Mouse (Mus musculus): ENCODE results near the gene Notch1. TPM values are rescaled to one million over a fixed set of nuclear protein-coding genes. Genes with fewer than 3 reads are reported as not detected.

Notch1 gene
- 100 to 1,000 TPM; 178 to 203 TPM for total RNA-seq (2023)

DNA sequence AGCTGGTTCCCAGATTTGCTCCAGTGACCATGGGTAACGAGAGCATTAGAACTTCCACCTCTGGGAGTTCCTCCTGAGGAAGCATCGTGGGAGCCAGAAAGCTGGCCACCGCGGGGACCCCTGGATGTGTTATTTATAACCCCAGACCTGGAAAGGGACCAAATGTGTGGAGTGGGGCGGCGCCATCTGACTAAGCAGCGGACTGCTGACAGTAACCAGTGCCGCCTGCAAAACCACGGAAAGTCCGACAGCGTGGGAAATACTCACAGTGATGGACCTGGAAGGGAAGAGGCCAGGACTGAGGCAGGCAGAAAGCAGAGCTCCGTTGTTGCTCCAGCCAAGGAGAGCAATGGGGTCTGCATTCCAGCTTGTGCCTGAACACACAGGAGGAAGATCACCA is at the start of gene Notch1:
Notch1 (minus strand) TSS at position 389 of the 400 bp plus-strand sequence.

GRCm38 (mm10) chr2:26444946-26445665 is 71.4 kb downstream of the Notch1 start, which contains the start of gene Sec16a:
Sec16a (minus strand) TSS chr2:26445216.

DNA sequence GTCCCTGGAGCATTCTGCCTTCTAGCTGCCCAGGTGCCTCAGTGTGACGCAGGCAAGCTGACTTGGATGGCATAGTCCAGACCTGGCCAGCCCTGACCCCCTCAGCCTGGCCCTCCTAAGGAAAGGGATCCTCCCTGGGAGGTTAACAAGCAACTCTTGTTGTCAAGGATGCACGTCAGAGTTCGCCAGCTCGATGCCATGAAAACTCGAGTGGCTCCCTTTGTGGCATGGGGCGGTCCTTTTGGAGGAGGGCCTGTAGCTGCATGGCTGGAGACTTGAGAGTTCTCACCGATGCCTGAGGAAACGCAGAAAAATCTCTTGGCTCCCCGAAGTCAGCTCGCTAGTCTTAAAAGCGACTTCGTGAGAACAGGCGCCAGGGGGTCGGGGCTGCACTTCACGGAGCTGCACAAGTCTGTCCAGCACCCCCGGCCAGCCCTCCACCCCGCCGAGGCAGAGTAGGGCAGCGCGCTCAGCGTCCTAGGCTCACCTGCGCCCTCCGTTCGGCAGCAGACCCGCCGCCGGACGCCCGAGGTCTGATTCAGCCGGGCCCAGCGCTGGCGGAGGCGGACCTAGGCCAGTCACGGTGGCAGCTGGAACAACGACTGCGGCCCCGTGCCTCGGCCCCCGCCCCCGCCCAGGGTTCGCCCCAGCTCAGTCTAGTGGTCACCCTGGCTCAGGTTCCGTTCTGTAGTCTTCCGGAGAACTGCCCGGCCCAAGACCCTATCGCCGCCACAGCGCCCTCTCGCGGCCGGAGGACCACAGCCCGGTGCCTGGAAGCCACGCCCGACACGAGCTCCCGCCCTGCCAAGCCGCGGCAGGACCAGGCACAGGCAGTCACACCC is 107.7 kb downstream of the Notch1 start, which contains the start of gene Inpp5e:
Inpp5e (minus strand) TSS at position 689 of the 842 bp plus-strand sequence.

Other genes with a start within 250 kb of the Notch1 start
- not detected for gene Ccdc187, start 222.1 kb downstream of the Notch1 start, total RNA-seq (2023)
- gene Gpsm1, start 201.1 kb downstream of the Notch1 start, total RNA-seq (2023): 1 to 10 TPM; 6.7 to 8.5 TPM
- gene Dnlz, start 164.6 kb downstream of the Notch1 start, total RNA-seq (2023): 1 to 10 TPM; 4.7 to 5.2 TPM
- 100 to 1,000 TPM; 168 to 182 TPM for gene Card9, start 155.7 kb downstream of the Notch1 start, total RNA-seq (2023)
- 10 to 100 TPM; 17.4 to 20.4 TPM for gene Snapc4, start 136.0 kb downstream of the Notch1 start, total RNA-seq (2023)
- 10 to 100 TPM; 91.3 to 98.5 TPM for gene Entr1, start 127.3 kb downstream of the Notch1 start, total RNA-seq (2023)
- 10 to 100 TPM; 40.3 to 44.0 TPM for gene Pmpca, start 127.3 kb downstream of the Notch1 start, total RNA-seq (2023)
- 10 to 100 TPM; 14.1 to 15.8 TPM for gene Inpp5e, start 107.5 kb downstream of the Notch1 start, total RNA-seq (2023)
- 10 to 100 TPM; 43.7 to 52.4 TPM for gene Sec16a, start 71.4 kb downstream of the Notch1 start, total RNA-seq (2023)
- 1 to 10 TPM; 3.1 to 5.4 TPM for gene Egfl7, start 63.4 kb upstream of the Notch1 start, total RNA-seq (2023)
- gene Gm20532, start 70.0 kb upstream of the Notch1 start, total RNA-seq (2023): 1 to 10 TPM in 1 of 2 experiments, not detected in 1; 1.3 TPM
- gene Agpat2, start 87.8 kb upstream of the Notch1 start, total RNA-seq (2023): 100 to 1,000 TPM; 115 to 116 TPM
- 1 to 10 TPM; 3.0 to 3.2 TPM for gene Fam69b, start 111.8 kb upstream of the Notch1 start, total RNA-seq (2023)
- not detected for gene Lcn4, start 154.6 kb upstream of the Notch1 start, total RNA-seq (2023)